Mouse (Mus musculus) mesoderm, embryonic 11.5 days (tissue): ENCODE results near the gene Trpm8.

Experiments used
- DNase-seq: peaks from one replicate; pipeline ENCODE4 v3.0.0-alpha.2; 2012; ENCODE audit warnings: low read depth, low spot score

The Trpm8 gene

DNA sequence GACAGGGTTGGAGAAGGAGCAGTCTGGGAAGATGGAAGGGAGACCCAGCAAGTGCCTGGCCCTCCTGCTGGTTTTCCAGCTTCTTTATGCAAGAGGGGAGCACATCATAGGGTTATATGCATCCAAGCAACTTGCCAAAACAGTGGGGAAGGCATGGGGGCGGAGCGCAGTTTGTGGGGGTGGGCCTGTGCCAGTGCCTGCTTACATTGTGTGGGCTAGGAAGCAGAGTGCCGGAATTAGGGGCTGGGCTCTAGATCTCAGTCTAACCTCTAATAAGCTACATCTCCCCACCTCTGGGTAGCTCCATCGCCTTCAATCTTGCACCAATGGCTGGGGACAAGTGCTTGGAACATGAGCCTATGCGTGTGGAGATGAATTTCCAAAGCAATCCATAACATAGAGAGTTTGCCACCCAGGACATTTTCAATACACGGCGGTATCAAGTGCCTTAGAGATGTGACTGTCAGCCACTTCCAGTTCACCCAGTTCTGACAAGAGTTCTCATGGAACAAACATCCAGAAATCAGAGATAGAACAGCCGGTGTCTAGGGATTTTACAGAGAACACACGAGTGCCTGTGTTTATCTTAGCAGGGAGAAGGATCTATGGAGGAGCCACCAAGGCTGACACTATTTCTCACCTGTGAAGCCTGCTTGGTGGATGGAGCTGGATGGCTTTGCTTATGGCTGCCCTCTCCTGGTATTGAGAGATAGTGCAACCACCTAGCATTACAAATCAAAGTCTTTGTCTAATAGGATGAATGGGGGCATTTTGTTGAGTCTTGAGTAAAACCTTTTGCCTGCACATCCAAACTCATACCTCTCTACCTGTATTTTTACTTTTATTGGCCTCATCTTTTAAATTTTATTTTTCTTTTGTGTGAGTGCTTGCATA is 23.9 kb downstream of the Trpm8 start:
- no peak for DNase-seq

DNA sequence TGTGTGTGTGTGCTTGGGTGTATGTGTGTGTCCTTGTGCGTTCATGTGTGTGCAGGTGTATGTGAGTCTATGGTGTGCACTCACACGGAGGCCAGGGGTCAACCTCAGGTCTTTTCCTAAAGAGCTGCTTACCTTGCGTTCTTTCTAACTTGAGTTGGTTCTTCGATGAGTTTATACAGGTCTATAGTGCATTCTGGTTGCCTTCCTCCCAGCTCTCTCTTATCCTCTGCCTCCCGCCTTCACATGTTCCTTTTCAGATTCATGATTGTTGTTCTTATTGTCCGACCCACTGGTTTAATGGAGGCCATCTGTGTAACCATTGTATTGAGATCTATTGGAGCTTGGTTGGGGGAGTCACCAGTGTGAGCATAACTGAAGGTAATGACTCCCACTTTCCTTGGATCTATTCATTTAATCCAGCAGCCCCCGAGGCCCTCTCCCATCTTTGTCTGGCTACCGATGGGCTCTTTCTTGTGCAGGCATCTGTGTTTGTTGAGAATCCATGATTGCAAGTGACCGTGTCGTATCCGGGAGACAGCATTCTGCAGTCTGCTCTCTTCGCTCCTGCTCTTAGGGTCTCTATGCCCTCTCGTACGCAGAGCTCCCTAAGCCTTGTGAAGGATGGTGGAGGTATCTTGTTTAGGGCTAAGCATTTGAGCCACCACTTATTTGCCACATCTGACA is 24.7 kb downstream of the Trpm8 start:
- no peak for DNase-seq

DNA sequence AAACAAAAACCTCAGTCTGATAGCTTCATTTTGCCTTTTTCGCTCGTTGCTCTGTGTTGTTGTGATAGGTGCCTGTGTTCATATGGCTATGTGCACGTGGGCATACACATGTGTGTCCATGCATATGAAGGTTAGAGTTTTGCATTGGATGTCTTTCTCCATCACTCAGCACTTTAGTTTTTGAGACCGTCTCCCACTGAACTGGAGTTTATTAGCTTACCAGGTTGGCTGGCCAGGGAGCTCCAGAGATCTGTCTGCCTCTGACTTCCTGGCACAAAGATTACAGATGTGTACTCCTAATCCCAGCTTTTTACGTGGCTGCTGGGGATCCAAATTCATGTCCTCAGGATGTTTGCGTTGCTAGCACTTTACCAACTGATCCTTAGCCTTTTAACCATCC is 26.3 kb downstream of the Trpm8 start:
- no peak for DNase-seq

DNA sequence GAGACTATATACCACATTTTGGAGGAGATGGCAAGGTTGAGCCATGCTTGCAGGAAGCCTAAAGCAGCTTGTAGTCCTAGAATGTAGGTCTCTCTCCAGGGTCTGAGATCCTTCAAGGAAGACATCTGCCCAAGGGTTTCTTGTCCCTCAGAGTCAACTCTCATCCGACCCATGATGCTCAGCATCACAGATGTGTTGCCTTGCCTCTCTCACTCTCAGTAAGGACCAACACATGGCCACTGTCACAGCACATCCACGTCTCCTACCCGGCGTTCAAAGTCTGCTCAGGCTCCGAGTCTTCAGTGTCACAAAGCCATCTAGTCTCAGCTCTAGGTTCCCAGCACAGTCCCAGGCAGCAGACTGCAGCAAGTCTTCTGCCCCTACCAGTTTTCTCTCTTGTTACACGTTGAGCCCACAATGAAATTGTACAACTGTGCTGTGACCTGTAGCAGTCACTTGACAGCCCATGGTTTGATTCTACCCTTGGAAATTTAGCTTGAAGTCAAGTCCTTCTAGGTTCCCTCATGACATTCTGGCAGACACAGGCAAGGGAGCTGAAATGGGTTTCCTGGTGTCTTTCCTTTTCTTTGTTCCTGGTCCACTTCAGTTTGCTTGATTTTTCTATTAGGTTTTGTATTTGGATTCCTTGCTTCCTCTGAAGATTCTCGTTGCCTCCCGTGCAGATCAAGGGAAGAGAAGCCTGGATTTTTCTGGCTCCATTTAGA is 27.0 kb downstream of the Trpm8 start:
- no peak for DNase-seq

DNA sequence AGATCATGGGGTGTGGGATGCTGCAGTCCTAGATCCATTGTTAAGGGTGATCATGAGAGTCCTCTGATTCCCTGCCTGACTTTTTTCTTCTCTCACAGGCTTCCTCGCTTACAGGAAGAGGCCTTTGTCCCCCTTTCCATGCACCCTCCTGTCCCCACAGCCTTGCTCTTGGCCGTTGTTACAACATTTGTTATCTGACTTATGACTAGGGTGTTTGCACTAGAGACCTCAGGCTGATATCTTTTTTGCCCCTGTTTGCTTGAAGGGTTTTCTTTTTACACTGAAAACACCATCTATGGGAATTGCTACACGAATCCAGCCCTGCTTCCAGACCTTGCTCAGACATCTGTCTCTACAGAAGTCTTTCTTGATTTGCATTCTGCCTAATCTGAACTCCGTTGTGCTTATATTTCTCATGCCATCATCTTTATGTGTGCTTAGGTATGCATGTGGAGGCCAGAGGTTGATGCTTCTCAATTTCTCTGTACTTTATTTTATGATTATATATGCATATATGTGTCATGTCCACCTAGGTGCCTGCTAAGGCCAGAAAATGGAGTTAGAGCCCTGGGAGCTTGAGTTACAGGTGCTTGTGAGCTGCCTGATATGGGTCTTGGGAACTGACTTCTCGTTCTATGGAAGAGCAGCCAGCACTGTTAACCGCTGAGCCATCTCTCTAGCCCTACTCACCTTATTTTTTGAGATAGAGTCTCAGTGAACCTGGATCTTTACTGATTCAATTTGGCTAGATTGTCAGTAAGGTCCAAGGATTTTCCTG is 27.7 kb downstream of the Trpm8 start:
- no peak for DNase-seq

DNA sequence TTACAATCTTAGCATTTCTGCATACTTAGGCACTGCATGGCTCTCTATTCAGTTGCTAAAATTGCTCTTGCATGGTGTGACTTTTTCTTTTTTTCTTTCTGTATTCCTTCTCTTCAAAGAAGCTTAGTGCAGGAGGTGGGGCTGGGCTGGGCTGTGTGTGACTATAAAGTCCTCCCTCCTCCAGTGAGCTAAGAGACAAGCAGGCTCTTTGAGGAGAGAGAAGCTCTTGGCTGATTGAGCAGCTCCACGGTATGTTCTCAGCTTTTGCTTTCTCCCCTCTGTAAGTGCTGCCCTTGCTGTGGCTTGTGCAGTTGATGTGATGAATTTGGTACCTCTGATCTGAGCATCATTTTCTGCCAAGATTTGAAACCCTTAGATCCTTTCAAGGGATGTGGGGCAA is 29.1 kb downstream of the Trpm8 start:
- DNase-seq: no peak

DNA sequence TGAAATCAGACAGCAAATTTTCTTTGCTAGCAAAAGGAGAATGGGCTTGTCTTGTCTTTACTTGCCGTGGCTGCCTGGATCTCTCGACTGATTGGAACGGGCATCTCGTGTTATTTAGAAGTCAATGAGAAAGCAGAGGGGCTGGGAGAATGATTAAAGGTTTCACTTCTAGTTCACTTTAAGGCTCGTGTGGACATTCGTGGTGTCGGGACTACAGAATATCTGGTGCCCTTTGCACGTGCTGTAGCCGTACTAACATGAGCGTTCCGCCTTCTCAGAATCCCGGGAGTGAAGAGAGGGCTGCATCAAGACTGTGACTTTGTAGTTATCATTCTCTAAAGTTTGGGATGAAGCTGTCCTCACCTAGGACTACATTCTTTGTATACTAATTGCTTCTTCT is 29.7 kb downstream of the Trpm8 start:
- DNase-seq: no peak

DNA sequence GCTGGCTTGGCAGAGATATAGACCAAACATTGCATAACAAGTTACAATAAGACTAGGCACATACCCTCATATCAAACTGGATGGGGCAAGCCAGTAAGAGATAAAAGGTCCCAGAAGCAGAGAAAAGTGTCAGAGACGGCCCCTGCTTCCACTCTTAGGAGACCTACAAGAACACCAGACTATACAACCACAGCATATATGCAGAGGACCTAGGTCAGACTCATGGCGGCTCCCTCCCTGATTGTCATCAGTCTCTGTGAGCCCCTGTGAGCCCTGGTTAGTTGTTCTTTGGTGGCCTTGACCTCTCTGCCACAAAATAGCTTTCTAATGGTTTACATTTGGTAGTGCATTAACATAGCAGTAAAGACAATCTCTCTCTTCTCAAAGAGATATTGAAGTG is 31.6 kb downstream of the Trpm8 start:
- DNase-seq: no peak

DNA sequence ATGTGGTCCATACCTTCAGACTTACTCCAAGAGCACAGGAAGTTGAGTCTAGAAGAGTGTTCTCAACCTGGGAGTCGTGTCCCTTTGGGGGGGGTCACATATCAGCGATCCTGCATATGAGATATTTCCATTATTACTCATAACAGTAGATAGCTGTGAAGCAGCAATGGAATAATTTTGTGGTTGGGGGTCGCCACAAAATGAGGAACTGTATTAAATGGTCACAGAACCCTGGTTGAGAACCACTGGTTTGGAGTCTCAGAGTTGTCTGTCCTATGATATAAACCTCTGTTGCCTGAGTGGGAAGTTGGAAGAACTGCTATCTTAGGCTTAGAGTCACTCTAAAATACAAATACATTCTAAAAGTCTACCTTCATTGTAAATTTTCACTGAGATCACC is 32.4 kb downstream of the Trpm8 start:
- no peak for DNase-seq

DNA sequence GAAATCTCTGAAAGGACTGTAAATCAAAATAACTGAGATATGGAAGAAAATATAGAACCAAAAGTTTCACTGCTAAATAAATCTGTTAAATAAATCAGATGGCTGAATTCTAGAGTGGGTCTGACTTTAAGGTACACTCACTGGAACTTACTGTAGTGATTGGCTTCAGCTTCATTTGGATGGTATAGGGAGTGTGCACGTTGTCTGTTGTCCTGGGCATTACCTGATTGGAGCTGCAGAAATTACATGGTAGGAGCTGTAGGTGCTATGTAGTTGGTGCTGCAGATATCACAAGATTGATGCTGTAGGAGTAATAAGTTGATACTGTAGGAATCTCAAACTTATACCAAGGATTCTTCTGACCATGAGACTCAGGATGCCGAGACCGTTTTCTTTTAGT is 32.9 kb downstream of the Trpm8 start:
- DNase-seq: no peak

DNA sequence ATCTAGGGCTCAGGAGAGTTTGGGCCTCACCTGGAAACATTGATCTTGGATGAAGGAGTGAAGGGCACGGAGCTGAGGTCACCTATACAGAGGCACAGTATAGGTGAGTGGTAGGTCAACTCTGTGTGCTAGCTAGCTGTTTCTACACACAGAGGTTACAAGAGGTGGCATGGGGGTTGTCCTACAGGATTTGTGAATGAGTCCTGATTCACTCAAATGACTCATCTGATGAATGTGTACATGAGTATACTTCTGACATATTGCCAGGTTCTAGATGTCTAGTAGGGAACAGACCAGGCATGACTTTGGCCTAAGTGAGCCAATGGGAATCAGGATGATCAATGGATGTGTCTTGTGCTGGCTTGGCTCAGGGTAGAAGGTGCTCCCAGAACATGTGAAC is 39.8 kb downstream of the Trpm8 start:
- DNase-seq: no peak

DNA sequence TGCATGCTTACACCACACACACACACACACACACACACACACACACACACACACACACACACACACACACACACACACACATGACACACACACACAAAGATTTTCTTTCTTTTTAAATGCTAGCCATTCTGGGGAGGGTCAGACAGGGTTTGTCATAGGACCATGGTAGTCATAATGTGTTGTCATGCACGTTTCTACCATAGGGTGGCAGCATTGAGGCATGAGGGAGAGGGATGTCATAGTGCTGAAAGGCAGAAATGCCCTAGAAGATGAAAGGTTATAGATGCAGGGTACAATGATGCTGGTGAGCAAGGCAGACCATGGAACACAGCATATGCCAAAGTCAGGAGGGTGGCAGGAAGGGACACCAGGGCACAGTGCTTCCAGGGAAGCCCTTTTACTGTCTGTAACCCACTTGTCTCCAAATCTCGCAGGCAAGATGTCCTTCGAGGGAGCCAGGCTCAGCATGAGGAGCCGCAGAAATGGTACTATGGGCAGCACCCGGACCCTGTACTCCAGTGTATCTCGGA is 41.1 kb downstream of the Trpm8 start:
- peak; percentile 78 for DNase-seq

DNA sequence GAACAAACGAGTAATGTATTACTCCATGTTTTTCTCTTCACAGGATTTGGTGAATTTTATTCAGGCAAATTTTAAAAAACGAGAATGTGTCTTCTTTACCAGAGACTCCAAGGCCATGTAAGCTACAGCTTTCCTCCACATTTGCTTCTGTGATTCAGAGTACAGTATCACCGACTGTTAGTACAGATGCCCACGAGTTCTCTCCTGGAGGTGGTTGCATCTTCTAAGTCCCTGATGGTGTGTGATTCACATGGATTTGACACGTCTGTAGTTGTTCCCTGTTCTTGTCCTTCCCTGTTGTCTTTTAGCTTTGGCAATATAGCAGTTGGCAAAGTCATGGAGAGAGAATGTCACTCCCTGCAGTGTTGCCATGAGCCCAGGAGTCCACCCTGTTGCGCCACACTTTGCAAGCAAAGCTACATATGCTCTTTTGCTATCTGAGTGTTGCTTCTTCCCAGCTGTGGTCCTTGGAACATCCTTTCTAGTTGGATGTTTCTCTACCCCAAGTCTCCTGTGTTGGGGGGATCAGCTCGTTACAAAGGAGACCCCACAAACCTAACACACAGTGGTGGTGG is 43.4 kb downstream of the Trpm8 start:
- no peak for DNase-seq

DNA sequence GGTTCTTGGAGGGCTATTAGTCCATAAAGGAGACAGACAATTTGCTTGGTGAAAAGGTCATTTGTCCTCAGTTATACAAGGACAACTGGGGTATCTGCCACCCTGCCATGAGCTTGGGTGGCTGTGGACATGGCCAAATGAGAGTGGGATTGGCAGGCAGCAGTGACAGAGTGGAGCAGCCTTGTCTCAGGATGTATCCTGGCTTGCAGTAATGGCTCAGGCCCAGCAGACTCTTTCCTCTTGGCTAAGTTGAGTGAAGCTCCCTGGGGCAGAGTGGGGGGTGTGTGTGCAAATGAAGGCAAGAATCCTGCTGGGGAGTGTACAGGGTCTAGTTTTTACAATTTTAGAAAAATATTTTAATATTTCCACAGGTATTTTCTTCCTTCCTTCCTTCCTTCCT is 44.7 kb downstream of the Trpm8 start:
- DNase-seq: no peak

DNA sequence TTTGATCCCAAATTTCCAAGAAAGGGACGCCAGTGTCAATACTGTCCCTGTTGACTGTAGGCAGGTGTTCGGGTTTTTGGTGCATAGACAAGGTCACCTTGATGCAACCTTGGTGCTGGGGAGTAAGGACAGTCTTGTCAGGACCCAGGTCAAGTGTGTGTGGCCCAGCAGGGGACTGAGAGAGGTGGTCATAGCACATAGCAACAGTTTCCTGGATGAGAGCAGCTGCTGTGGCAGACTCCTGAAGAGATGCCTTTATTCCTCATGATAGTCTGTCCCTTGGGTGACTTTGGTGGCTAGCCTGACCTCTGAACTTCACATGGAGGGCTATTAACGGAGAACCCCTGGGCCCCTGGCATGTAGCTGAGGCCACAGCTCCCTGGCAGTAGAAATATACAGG is 45.6 kb downstream of the Trpm8 start:
- no peak for DNase-seq

DNA sequence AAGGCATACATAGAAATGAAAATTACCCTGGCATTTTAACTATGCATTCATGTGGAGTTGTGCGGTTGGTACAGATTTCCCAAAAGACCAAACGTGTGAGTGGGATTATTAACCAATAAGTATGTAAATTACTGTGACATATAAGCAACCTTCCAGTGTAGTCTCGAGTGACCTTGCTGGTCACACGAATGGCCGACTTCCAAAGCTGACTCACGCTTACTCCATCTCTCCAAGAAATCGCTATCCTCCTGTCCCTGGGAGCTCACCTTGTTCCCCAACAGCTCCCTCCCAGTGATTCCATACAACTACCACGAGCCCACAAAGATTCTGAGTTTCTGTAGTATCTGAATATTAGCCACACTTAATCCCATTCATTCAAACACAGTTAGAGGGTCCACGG is 62.0 kb downstream of the Trpm8 start:
- DNase-seq: no peak

DNA sequence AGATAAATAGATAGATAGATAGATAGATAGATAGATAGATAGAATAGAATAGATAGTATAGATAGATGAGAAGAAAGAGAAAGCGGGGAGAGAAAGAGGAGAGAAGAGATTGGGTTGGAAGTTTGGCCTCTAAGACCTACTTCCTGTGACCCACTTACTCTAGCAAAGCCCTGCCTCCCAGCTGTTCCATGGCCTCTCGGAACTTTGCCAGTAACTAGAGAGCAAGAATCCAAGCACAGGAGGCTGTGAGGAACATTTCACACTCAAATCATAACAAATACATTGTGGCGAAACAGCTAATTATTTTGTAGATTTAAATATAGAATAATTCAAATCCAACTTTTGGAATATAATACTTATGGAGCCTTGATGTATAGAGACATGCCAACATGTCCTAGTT is 65.2 kb downstream of the Trpm8 start:
- no peak for DNase-seq

DNA sequence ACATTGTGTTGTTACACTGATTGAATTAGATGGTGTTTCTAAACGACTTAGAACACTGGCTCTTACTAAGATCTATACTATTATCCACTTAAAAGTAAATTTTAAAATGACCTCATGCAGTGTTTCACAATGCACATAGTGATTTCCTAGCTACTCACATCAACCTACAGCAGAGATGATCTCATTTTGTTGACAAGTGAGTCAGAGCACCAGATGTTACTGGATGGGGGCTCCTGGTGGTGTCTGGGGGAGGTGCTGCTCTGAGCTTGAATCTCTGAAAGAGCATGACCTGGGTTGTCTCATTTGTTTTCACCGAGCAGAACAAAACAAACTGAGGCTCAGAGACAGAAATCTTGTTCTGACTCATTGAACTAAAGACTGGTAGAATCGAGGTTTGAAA is 68.1 kb downstream of the Trpm8 start:
- DNase-seq: peak; percentile 5

DNA sequence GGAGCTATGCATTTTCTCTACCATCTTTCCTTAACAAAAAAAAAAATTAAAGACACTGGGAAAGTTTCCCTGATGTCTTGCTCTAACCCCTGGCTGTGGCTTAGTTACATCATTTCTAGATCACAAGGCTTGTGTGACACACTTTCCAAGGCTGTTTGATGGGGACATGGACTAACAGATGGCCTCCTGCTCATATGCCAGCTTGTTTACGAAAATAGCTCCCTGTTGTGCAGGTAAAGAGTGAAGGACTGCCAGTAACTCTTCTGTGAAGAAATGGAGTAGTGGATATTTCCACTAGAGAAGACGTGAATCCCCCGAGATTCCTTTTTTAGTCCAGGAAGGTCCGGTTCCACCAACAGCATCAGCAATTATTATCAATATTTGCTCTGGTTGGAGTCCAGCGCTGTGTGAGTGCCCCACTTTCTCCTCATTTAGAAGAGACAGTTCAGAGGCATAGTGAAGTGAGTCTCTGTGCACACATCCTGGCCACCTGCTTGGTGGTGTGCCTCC is 71.1 kb downstream of the Trpm8 start:
- DNase-seq: no peak

DNA sequence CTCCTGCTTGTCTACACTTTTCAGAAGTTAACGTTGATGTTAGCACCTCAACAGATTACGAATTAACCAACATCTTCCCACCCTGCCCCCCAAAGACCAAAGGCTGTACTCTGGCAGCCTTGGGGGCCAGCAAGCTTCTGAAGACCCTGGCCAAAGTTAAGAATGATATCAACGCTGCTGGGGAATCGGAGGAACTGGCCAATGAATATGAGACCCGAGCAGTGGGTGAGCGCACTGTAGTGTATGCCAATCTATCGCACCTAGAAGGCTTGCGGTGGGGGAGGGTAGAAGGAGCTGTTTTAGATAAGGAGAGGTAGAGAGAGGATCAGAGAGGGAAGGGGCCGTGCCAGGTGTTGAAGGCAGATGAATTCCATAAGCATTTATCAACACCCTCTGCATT is 73.3 kb downstream of the Trpm8 start:
- DNase-seq: no peak

DNA sequence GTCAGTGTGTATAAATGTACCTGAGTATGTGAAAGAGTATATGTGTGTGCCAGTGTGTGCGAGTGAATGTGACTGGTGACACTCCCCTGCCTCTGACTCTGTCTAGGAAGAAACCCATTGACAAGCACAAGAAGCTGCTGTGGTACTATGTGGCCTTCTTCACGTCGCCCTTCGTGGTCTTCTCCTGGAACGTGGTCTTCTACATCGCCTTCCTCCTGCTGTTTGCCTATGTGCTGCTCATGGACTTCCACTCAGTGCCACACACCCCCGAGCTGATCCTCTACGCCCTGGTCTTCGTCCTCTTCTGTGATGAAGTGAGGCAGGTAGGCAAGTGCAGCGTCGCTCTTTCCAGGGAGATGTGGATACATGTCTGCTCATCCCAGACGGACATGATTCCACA is 77.6 kb downstream of the Trpm8 start:
- no peak for DNase-seq
